Mouse (Mus musculus) megakaryocyte-erythroid progenitor cell, adult 5-6 weeks (primary cell): ENCODE measurements around the gene Tgfbr3l. TPM values are rescaled to one million over a fixed set of nuclear protein-coding genes. Genes with fewer than 3 reads are reported as not detected.

ENCODE experiments used
- ATAC-seq: replicated peaks from 2 replicates; pipeline ENCODE4 v1.8.0; 2016; ENCODE audit warnings: mild to moderate bottlenecking, inconsistent platforms; ENCODE audit not compliant: severe bottlenecking, poor library complexity, low FRiP score, low TSS enrichment
- total RNA-seq, 2 experiments: library from RNA; stranded (forward) in 1 of 2; stranded (reverse) in 1 of 2; fragments of 200-1000, 215-1000 nt in 1 of 2; fragments of >200 nt in 1 of 2; fragmentation: Nextera tagmentation in 1 of 2; gene quantifications; 2 replicates each; pipeline ENCODE4 v1.2.3; 2014 to 2017

Gene Tgfbr3l
- total RNA-seq, 2 experiments from 2014 or later: 4.1 to 16.7 TPM

DNA sequence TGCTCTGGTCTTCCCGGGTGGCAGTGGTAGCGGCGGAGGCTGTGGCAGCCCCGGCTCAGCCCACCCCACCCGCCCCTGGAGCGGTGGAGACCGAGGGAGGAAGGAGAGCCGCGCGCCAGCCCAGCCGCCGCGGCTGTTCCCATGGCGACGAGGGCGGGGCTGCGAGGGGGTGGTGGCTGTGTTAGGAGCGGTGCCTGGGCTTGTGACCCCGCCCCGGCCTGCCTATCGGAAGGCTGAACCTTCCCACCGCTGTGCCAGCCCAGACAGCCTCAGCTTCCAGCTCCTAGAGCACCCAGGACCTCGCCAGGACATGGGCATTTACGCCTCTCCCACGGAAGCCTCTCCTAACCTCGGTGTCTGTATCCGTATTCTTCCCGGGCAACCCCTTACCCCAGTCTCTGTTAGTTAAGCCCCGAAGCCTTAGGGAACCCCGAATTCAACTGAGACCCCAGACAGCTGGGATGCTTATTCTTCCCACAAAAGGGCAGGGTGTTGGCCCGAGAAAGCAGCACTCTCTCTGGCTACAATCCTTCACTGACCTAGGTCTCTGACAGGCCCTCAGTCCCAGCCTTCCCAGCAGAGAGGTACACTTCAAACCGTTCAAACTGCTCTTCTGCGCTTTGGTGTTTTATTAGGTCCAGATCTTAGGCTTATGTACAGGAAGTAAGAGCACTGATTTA, 11.3 kb downstream of the Tgfbr3l start, which contains the start of gene Ctxn1:
Gene Ctxn1, minus strand, starts transcription at position 150 of the 680 bp plus-strand sequence.
- peak; percentile 94 for ATAC-seq

- ATAC-seq: no peak
Observed at GRCm38 (mm10) chr8:4259805-4260170, 11.8 kb downstream of the Tgfbr3l start.

- ATAC-seq: no peak
Observed at GRCm38 (mm10) chr8:4263105-4263791, 15.2 kb downstream of the Tgfbr3l start.

DNA sequence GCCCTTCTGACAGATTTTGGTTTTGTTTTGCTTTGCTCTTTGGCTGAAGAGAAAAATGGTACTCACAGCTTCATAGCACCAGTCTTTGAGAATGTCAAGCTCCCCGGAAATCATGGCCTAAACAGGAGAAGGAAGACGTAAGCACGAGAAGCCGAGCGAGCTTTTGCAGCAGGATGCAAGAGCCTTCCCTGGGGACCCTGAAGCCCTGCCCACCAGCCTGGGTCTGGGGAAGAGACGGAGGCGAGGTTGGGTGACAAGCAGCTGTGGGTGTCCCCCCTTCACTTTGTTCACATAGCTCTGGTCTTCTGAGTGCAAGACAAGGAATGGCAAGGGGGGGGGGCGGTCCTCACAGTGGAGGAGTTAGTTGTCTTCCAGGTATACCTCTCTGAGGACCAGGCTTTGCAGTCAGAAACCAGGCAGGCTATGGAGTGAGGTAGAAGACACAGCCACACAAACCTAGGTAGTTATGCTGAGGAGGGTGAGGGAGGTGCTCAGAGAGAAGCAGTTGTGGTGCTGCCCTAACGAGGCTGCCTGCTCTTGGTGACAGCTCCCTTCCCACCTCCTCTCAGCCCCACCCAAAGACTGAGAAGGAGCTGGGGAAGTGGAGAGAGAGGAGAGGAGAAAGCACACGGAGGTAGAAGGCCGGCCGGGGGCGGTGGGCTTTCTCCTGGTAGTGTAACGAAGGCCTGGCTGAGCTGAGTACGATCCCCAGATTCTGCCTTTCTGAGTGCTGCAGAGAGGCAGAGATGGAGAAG, 17.3 kb downstream of the Tgfbr3l start:
- no peak for ATAC-seq

GRCm38 (mm10) chr8:4267627-4268026, 19.6 kb downstream of the Tgfbr3l start:
- ATAC-seq: peak; percentile 85

- ATAC-seq: no peak
Observed at GRCm38 (mm10) chr8:4269609-4270008, 21.6 kb downstream of the Tgfbr3l start.

DNA sequence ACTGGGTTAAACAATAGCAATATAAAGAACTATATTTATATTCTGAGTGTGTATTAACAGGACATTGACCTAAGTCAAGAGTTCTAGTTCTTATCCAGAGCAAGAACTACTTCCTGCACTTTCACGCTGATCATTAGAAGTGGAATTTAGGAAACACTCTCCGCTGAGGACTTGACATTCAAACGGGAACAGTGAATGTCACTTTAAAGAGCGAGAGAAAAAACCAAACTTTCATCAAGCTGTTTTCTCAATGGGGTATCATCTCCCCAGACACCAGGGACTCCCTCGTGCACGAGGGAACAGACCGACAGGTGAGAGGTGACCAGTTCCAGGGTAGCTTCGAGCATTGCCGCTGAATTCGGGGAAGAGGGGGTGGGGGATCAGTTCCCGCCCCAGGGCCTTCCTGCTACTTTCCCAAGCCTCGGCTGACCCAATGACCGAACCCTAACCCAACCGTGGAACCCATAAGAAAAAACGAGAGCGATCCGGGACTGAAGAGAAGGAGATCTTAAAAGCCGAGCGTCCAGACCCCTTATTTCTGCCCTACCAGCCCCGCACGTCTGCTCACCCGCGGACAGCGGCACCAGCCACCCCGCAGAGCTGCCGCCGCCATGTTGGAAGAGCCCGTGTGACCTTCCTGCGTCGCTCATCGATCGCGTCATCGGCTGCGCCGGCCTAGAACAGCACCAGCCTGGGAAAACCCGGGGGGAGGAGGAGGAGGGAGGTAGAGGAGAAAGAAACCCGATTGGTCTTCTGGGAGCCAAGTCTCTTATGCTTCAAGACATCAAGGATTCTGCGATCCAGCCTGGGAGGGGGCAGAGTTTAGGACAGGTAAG, 27.5 kb downstream of the Tgfbr3l start, which contains the start of gene Timm44:
Gene Timm44, minus strand, starts transcription at position 639 of the 836 bp plus-strand sequence.
- peak; percentile 97 for ATAC-seq

DNA sequence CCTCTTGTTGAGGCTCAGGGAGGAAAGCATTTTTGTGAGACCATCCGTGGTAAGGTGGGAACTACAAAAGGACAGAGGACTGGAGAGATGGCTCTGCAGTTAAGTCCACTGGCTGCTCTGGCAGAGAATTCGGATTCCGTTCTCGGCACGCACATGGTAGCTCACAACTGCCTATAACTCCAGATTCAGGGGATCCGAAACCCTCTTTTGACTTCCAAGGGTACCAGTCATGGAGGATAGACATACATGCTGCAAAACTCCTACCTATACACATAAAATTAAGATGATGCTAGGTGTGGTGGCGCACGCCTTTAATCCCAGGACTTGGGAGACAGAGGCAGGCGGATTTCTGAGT, 28.1 kb downstream of the Tgfbr3l start:
- ATAC-seq: no peak

DNA sequence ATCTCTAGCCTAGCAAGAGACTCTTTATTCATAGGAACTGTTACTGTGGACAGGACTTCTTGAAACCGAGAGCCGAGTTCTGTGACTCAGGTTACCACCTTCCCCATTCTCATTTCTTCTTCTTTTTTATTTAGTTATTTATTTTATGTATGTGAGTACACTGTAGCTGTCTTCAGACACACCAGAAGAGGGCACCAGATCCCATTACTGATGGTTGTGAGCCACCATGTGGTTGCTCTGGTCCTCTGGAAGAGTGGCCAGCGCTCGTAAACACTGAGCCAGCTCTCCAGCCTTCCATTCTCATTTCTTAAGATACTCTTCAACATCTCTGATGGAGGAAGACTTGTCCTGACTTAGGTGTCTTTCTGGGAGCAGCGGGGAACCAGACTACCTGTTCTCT, 44.7 kb downstream of the Tgfbr3l start:
- no peak for ATAC-seq

DNA sequence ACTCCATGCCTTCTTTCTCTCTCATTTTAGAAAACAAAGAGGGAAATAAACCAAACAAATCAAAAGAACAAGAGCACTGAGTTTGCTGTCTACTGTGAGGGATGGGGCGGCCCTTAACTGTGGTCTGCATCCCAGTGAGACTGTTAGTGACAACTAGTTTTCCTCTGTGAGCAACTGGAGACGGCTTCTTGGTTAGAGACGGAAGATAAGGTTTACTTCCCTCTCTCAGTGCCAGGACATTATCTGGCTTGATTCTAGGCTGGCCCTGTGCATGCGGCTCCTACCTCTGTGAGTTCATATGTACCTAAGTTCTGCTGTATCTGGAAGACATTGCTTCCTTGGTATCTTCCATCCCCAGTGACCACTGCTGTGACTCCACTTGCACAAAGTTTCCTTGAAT, 49.8 kb downstream of the Tgfbr3l start:
- peak; percentile 58 for ATAC-seq

Other genes starting within 250 kb of the Tgfbr3l start
- gene Cd209f, start 142.4 kb upstream of the Tgfbr3l start, total RNA-seq (2014; fragmentation: Nextera tagmentation): not detected in 2 replicates
- not detected in 2 replicates for gene Cd209f, start 142.4 kb upstream of the Tgfbr3l start, total RNA-seq (2017)
- not detected in 2 replicates for gene Cd209g, start 114.1 kb upstream of the Tgfbr3l start, total RNA-seq (2014; fragmentation: Nextera tagmentation)
- gene Cd209g, start 114.1 kb upstream of the Tgfbr3l start, total RNA-seq (2017): not detected in 2 replicates
- gene Evi5l, start 81.6 kb upstream of the Tgfbr3l start, total RNA-seq (2014; fragmentation: Nextera tagmentation): 5.0 and 9.1 TPM in 2 replicates
- gene Evi5l, start 81.6 kb upstream of the Tgfbr3l start, total RNA-seq (2017): 7.4 and 9.7 TPM in 2 replicates
- gene Prr36, start 30.8 kb upstream of the Tgfbr3l start, total RNA-seq (2014; fragmentation: Nextera tagmentation): 0.30 TPM in 1 of 2 replicates, not detected in the other
- gene Prr36, start 30.8 kb upstream of the Tgfbr3l start, total RNA-seq (2017): not detected in 2 replicates
- gene Lrrc8e, start 21.4 kb upstream of the Tgfbr3l start, total RNA-seq (2014; fragmentation: Nextera tagmentation): not detected in 2 replicates
- gene Lrrc8e, start 21.4 kb upstream of the Tgfbr3l start, total RNA-seq (2017): not detected in 2 replicates
- gene Map2k7, start 9.5 kb upstream of the Tgfbr3l start, total RNA-seq (2014; fragmentation: Nextera tagmentation): 45.9 and 54.5 TPM in 2 replicates
- 28.6 and 36.7 TPM in 2 replicates for gene Map2k7, start 9.5 kb upstream of the Tgfbr3l start, total RNA-seq (2017)
- gene Gm49320, start 9.3 kb upstream of the Tgfbr3l start, total RNA-seq (2014; fragmentation: Nextera tagmentation): 0.90 TPM in 1 of 2 replicates, not detected in the other
- 0.75 TPM in 1 of 2 replicates, not detected in the other for gene Gm49320, start 9.3 kb upstream of the Tgfbr3l start, total RNA-seq (2017)
- 15.4 and 23.7 TPM in 2 replicates for gene Snapc2, start 4.9 kb downstream of the Tgfbr3l start, total RNA-seq (2014; fragmentation: Nextera tagmentation)
- gene Snapc2, start 4.9 kb downstream of the Tgfbr3l start, total RNA-seq (2017): 14.0 and 19.6 TPM in 2 replicates
- gene Ctxn1, start 11.1 kb downstream of the Tgfbr3l start, total RNA-seq (2014; fragmentation: Nextera tagmentation): 0.63 TPM in 1 of 2 replicates, not detected in the other
- not detected in 2 replicates for gene Ctxn1, start 11.1 kb downstream of the Tgfbr3l start, total RNA-seq (2017)
- 72.7 and 139 TPM in 2 replicates for gene Timm44, start 27.7 kb downstream of the Tgfbr3l start, total RNA-seq (2014; fragmentation: Nextera tagmentation)
- gene Timm44, start 27.7 kb downstream of the Tgfbr3l start, total RNA-seq (2017): 155 and 191 TPM in 2 replicates
- gene Ccl25, start 77.0 kb downstream of the Tgfbr3l start, total RNA-seq (2014; fragmentation: Nextera tagmentation): 20.6 and 28.7 TPM in 2 replicates
- gene Ccl25, start 77.0 kb downstream of the Tgfbr3l start, total RNA-seq (2017): 16.7 and 17.1 TPM in 2 replicates
- 128 and 161 TPM in 2 replicates for gene Elavl1, start 77.2 kb downstream of the Tgfbr3l start, total RNA-seq (2014; fragmentation: Nextera tagmentation)
- gene Elavl1, start 77.2 kb downstream of the Tgfbr3l start, total RNA-seq (2017): 87.6 and 121 TPM in 2 replicates
- gene Cers4, start 244.8 kb downstream of the Tgfbr3l start, total RNA-seq (2014; fragmentation: Nextera tagmentation): 3.2 and 18.5 TPM in 2 replicates
- 2.8 and 3.2 TPM in 2 replicates for gene Cers4, start 244.8 kb downstream of the Tgfbr3l start, total RNA-seq (2017)